Mouse (Mus musculus) heart, postnatal 0 days (tissue): ENCODE measurements around the gene Rbm20.

Experiments used
- CTCF ChIP-seq: IDR thresholded peaks from 2 replicates; pipeline ENCODE4 v1.5.1; 2016; ENCODE audit warnings: antibody characterized with exemption, control low read depth, low read depth
- EP300 ChIP-seq: IDR thresholded peaks from 2 replicates; pipeline ENCODE4 v1.6.1; 2016; ENCODE audit warnings: antibody characterized with exemption, low read depth

DNA sequence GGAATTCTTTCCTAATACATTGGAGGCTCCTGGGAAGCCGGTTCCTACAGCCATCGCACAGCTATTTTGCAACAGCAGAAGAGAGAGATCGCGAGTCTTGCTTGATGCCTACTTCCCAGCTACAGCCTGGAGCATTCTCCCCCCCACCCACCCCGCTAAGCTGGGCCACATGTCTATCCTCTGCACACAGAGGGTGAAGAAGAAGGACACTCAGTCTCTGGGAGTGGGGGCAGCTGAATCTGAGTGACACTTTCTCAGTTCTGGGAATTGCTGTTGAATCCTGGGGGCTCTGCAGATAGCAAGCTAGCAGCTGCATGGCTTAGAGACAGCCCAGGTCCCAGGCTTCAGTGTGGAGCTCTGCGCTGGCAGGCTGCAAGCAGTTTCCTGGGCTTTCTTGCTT lies 180.9 kb downstream of the Rbm20 start:
- TF ChIP-seq CTCF, result no peak
- TF ChIP-seq EP300, result no peak
